In genomic region chr1:42684345-42684744, GRCm38 (mm10) we compare ENCODE assay signal across 8 mouse cellular contexts. TPM values are rescaled to one million over a fixed set of nuclear protein-coding genes. Genes with fewer than 3 reads are reported as not detected.
A peak's percentile ranks its signal among the peaks of the same experiment; 100 is the strongest.
DNase-seq lines count a peak whose midpoint lies in the region; ATAC-seq lines count a peak whose summit lies in the region.

No protein-coding gene starts in this region.

- H3K4me2 ChIP-seq in kidney, embryonic 14.5 days (replicated peaks; ENCODE audit: low read depth, low read length), result peak overlapping the region; percentile 55
- peak overlapping the region; percentile 97 for H3K4me2 ChIP-seq in hindbrain, embryonic 15.5 days
- H3K4me2 ChIP-seq in midbrain, embryonic 13.5 days (replicated peaks), result peak overlapping the region; percentile 91

- peak overlapping the region; percentile 60 for H3K9ac ChIP-seq in kidney, embryonic 14.5 days (ENCODE audit: low read depth, low read length)
- peak overlapping the region; percentile 74 for H3K9ac ChIP-seq in hindbrain, embryonic 15.5 days
- peak overlapping the region; percentile 85 for H3K9ac ChIP-seq in midbrain, embryonic 13.5 days (replicated peaks)

- under 1% methylated on average over 27 of the region's 27 CpGs for WGBS in kidney, embryonic 14.5 days
- under 1% methylated on average over 27 of the region's 27 CpGs for WGBS in embryonic facial prominence, embryonic 10.5 days
- WGBS in hindbrain, embryonic 15.5 days, result under 1% methylated on average over 27 of the region's 27 CpGs
- under 1% methylated on average over 26 of the region's 27 CpGs for WGBS in midbrain, embryonic 13.5 days

- H3K36me3 ChIP-seq in kidney, embryonic 14.5 days (ENCODE audit: control insufficient read depth, insufficient read depth, low read length), result no peaks in the 10 kb centered on the region
- no peaks in the 10 kb centered on the region for H3K36me3 ChIP-seq in embryonic facial prominence, embryonic 10.5 days (replicated peaks)
- H3K36me3 ChIP-seq in hindbrain, embryonic 15.5 days, result no peaks in the 10 kb centered on the region
- no peaks in the 10 kb centered on the region for H3K36me3 ChIP-seq in midbrain, embryonic 13.5 days

- no peaks in the 10 kb centered on the region for H3K9me3 ChIP-seq in kidney, embryonic 14.5 days (ENCODE audit: control insufficient read depth, low read length)
- no peaks in the 10 kb centered on the region for H3K9me3 ChIP-seq in embryonic facial prominence, embryonic 10.5 days
- H3K9me3 ChIP-seq in hindbrain, embryonic 15.5 days, result no peaks in the 10 kb centered on the region
- no peaks in the 10 kb centered on the region for H3K9me3 ChIP-seq in midbrain, embryonic 13.5 days

- peak; percentile 55 for ATAC-seq in kidney, embryonic 14.5 days (ENCODE audit: low FRiP score, low TSS enrichment)
- ATAC-seq in hindbrain, embryonic 15.5 days (ENCODE audit: low FRiP score, low read depth), result peak; percentile 70
- ATAC-seq in midbrain, embryonic 13.5 days, result peak; percentile 68
- no peak for ATAC-seq in erythroblast, adult 5-6 weeks (replicated peaks; ENCODE audit: low FRiP score, poor library complexity, severe bottlenecking)
- ATAC-seq in activated CD4-positive, CD25-positive, alpha-beta regulatory T cell, adult 4 months, result no peak

- intact Hi-C loops in gastrocnemius, postnatal 36 days (cut with DNase I), result no loop called here

- peak overlapping the region; percentile 57 for H3K27ac ChIP-seq in kidney, embryonic 14.5 days (ENCODE audit: low read depth, low read length)
- H3K27ac ChIP-seq in embryonic facial prominence, embryonic 10.5 days (replicated peaks), result peak overlapping the region; percentile 85
- peak overlapping the region; percentile 97 for H3K27ac ChIP-seq in hindbrain, embryonic 15.5 days (replicated peaks)
- H3K27ac ChIP-seq in midbrain, embryonic 13.5 days, result peak overlapping the region; percentile 100

- peaks cover 69% of the 10 kb centered on the region for H3K27me3 ChIP-seq in kidney, embryonic 14.5 days (ENCODE audit: control insufficient read depth, insufficient read depth, low read length)
- H3K27me3 ChIP-seq in embryonic facial prominence, embryonic 10.5 days (replicated peaks; ENCODE audit: low read depth, poor library complexity, severe bottlenecking), result peaks cover 82% of the 10 kb centered on the region
- no peaks in the 10 kb centered on the region for H3K27me3 ChIP-seq in hindbrain, embryonic 15.5 days
- no peaks in the 10 kb centered on the region for H3K27me3 ChIP-seq in midbrain, embryonic 13.5 days

- DNase-seq in kidney, adult 8-10 months, result no peak
- DNase-seq in embryonic facial prominence, embryonic 10.5 days (ENCODE audit: low spot score), result peak; percentile 62
- DNase-seq in gastrocnemius, postnatal 36 days, result no peak

- H3K4me1 ChIP-seq in kidney, embryonic 14.5 days (ENCODE audit: control insufficient read depth, insufficient read depth, low read length), result peaks cover 8% of the 10 kb centered on the region; the same call in 1 of the 2 replicates
- peaks cover 41% of the 10 kb centered on the region for H3K4me1 ChIP-seq in embryonic facial prominence, embryonic 10.5 days
- H3K4me1 ChIP-seq in hindbrain, embryonic 15.5 days (replicated peaks), result peaks cover 54% of the 10 kb centered on the region
- H3K4me1 ChIP-seq in midbrain, embryonic 13.5 days (replicated peaks), result peaks cover 75% of the 10 kb centered on the region

- peak overlapping the region; percentile 36 for H3K4me3 ChIP-seq in kidney, embryonic 14.5 days (ENCODE audit: low read length)
- H3K4me3 ChIP-seq in embryonic facial prominence, embryonic 10.5 days, result peak overlapping the region; percentile 74
- H3K4me3 ChIP-seq in hindbrain, embryonic 15.5 days, result peak overlapping the region; percentile 61
- H3K4me3 ChIP-seq in midbrain, embryonic 13.5 days (replicated peaks), result peak overlapping the region; percentile 96

RNA-seq across cellular contexts. Expression of gene Pou3f3, which starts 11.2 kb away (rescaled TPM):
- 8.5 and 8.8 TPM in 2 replicates for polyA plus RNA-seq in kidney, embryonic 14.5 days (2014; fragmentation: Nextera tagmentation; extraction: Ambion mirVana)
- 6.8 and 7.5 TPM in 2 replicates for polyA plus RNA-seq in embryonic facial prominence, embryonic 10.5 days (2016; fragmentation: Nextera tagmentation; extraction: Ambion mirVana)
- polyA plus RNA-seq in hindbrain, embryonic 15.5 days (2015; fragmentation: Nextera tagmentation; extraction: Ambion mirVana), result 11.0 and 16.4 TPM in 2 replicates
- polyA plus RNA-seq in midbrain, embryonic 13.5 days (2015; fragmentation: Nextera tagmentation; extraction: Ambion mirVana), result 28.2 and 28.4 TPM in 2 replicates
- not detected in 2 replicates for total RNA-seq in erythroblast, adult 5-6 weeks (2015; ENCODE audit: low replicate concordance)
- 0.14 TPM in 1 of 2 replicates, not detected in the other for total RNA-seq in erythroblast, adult 5-6 weeks (2017; ENCODE audit: low replicate concordance)
- total RNA-seq in gastrocnemius, postnatal 36 days (2021), result not detected
- polyA plus RNA-seq in activated CD4-positive, CD25-positive, alpha-beta regulatory T cell, adult 4 months (2017; shearing (Covaris generic)), result under 1 TPM in 1 of 2 experiments, not detected in 1; 0.05 TPM

Comparison
In these comparisons a context has a peak if more than half of its experiments do, and no peak if none do; other contexts are left out.
1. ATAC-seq: peak in kidney, embryonic 14.5 days (single experiment), hindbrain, embryonic 15.5 days (single experiment) and midbrain, embryonic 13.5 days (single experiment); none in erythroblast, adult 5-6 weeks (single experiment) and activated CD4-positive, CD25-positive, alpha-beta regulatory T cell, adult 4 months (single experiment).
2. H3K4me3 ChIP-seq: peak in every context shown above with its lines; median percentile 96 in midbrain, embryonic 13.5 days; 74 in embryonic facial prominence, embryonic 10.5 days; 61 in hindbrain, embryonic 15.5 days; 36 in kidney, embryonic 14.5 days.
3. Peak in every context shown above with its lines, with median percentiles within 50 percentile points of each other: H3K27ac ChIP-seq, H3K4me2 ChIP-seq and H3K9ac ChIP-seq.